Mouse (Mus musculus) erythroid progenitor cell, adult 5-6 weeks (primary cell): Measurements from ENCODE around the gene Ago3. TPM values are rescaled to one million over a fixed set of nuclear protein-coding genes. Genes with fewer than 3 reads are reported as not detected.

ENCODE experiments used
- ATAC-seq: replicated peaks from 2 replicates; pipeline ENCODE4 v1.8.0; 2016; ENCODE audit warnings: moderate number of reproducible peaks, mild to moderate bottlenecking, moderate TSS enrichment, inconsistent platforms; ENCODE audit not compliant: poor library complexity, low FRiP score, severe bottlenecking
- total RNA-seq, 2 experiments: library from RNA; stranded (forward) in 1 of 2; stranded (reverse) in 1 of 2; fragments of 150-400 nt in 1 of 2; fragments of 186-747, 209-891 nt in 1 of 2; gene quantifications; 2 replicates each; pipeline versions ENCODE4 v1.2.3 to v1.2.4; 2015 to 2017; ENCODE audit warnings: low replicate concordance in 2 of 2

Ago3 gene
- total RNA-seq, 2 experiments from 2014 or later = 2.3 to 3.4 TPM

GRCm38 (mm10) chr4:126283582-126283981, 145.8 kb downstream of the Ago3 start:
- no peak for ATAC-seq

DNA sequence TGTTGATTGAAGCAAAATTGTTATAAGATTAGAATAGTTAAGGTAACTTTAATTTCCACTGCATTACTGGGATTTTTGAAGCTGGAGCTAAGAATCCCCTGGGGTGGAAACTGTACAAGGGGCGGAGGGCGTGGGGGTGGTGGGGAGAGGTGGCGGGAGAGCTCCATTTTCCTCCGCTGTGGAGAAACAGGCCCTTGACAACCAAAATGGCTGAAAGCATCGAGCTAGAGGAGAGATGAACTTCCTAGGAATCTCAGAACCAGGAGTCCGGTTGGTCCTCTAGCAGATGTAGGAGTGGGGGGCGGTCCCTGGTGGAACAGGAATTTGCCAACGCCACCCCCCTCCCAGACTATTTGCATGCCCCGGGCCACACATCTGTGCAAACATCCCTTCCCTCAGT, 147.7 kb downstream of the Ago3 start:
- ATAC-seq = no peak

Other genes with a start within 250 kb of the Ago3 start
- 169 and 213 TPM in 2 replicates for gene Thrap3, start 226.8 kb downstream of the Ago3 start, total RNA-seq (2015; ENCODE audit: low replicate concordance)
- 298 and 354 TPM in 2 replicates for gene Thrap3, start 226.8 kb downstream of the Ago3 start, total RNA-seq (2017; ENCODE audit: low replicate concordance)
- 6.7 and 12.3 TPM in 2 replicates for gene Map7d1, start 173.2 kb downstream of the Ago3 start, total RNA-seq (2015; ENCODE audit: low replicate concordance)
- gene Map7d1, start 173.2 kb downstream of the Ago3 start, total RNA-seq (2017; ENCODE audit: low replicate concordance) = 6.3 and 8.2 TPM in 2 replicates
- 10.9 and 22.3 TPM in 2 replicates for gene Trappc3, start 167.2 kb downstream of the Ago3 start, total RNA-seq (2015; ENCODE audit: low replicate concordance)
- gene Trappc3, start 167.2 kb downstream of the Ago3 start, total RNA-seq (2017; ENCODE audit: low replicate concordance) = 9.2 and 10.8 TPM in 2 replicates
- gene Col8a2, start 142.8 kb downstream of the Ago3 start, total RNA-seq (2015; ENCODE audit: low replicate concordance) = not detected in 2 replicates
- 0.39 TPM in 1 of 2 replicates, not detected in the other for gene Col8a2, start 142.8 kb downstream of the Ago3 start, total RNA-seq (2017; ENCODE audit: low replicate concordance)
- gene Adprhl2, start 107.9 kb downstream of the Ago3 start, total RNA-seq (2015; ENCODE audit: low replicate concordance) = 2.2 TPM in 1 of 2 replicates, not detected in the other
- 4.7 and 5.5 TPM in 2 replicates for gene Adprhl2, start 107.9 kb downstream of the Ago3 start, total RNA-seq (2017; ENCODE audit: low replicate concordance)
- not detected in 2 replicates for gene Tekt2, start 103.9 kb downstream of the Ago3 start, total RNA-seq (2015; ENCODE audit: low replicate concordance)
- not detected in 2 replicates for gene Tekt2, start 103.9 kb downstream of the Ago3 start, total RNA-seq (2017; ENCODE audit: low replicate concordance)
- 4.2 and 4.3 TPM in 2 replicates for gene Ago1, start 39.0 kb upstream of the Ago3 start, total RNA-seq (2015; ENCODE audit: low replicate concordance)
- gene Ago1, start 39.0 kb upstream of the Ago3 start, total RNA-seq (2017; ENCODE audit: low replicate concordance) = 1.8 and 3.6 TPM in 2 replicates
- 0.84 TPM in 1 of 2 replicates, not detected in the other for gene Ago4, start 103.9 kb upstream of the Ago3 start, total RNA-seq (2015; ENCODE audit: low replicate concordance)
- 0.45 and 0.90 TPM in 2 replicates for gene Ago4, start 103.9 kb upstream of the Ago3 start, total RNA-seq (2017; ENCODE audit: low replicate concordance)
- 76.3 and 172 TPM in 2 replicates for gene Clspn, start 127.4 kb upstream of the Ago3 start, total RNA-seq (2015; ENCODE audit: low replicate concordance)
- 304 and 354 TPM in 2 replicates for gene Clspn, start 127.4 kb upstream of the Ago3 start, total RNA-seq (2017; ENCODE audit: low replicate concordance)
- not detected in 2 replicates for gene 5730409E04Rik, start 180.3 kb upstream of the Ago3 start, total RNA-seq (2015; ENCODE audit: low replicate concordance)
- 0.39 TPM in 1 of 2 replicates, not detected in the other for gene 5730409E04Rik, start 180.3 kb upstream of the Ago3 start, total RNA-seq (2017; ENCODE audit: low replicate concordance)
- 78.2 and 88.0 TPM in 2 replicates for gene Psmb2, start 248.1 kb upstream of the Ago3 start, total RNA-seq (2015; ENCODE audit: low replicate concordance)
- gene Psmb2, start 248.1 kb upstream of the Ago3 start, total RNA-seq (2017; ENCODE audit: low replicate concordance) = 11.7 and 47.1 TPM in 2 replicates